Mouse (Mus musculus) liver, postnatal 0 days (tissue): ENCODE measurements around the gene Rnase2a.
"Not testable (repeated sequence)": the region's sequence is repeated elsewhere in the genome, so short reads cannot be mapped to it uniquely, and the experiment has no call there.

Experiments
- CTCF ChIP-seq: sonication (generic); IDR thresholded peaks from 2 replicates; pipeline ENCODE4 v1.5.1; 2016; ENCODE audit warnings: antibody characterized with exemption, low read depth
- EP300 ChIP-seq: IDR thresholded peaks from 2 replicates; pipeline ENCODE4 v1.6.1; 2016; ENCODE audit warnings: antibody characterized with exemption, low read depth, mild to moderate bottlenecking

- not testable (repeated sequence) for TF ChIP-seq CTCF, EP300
Measured at GRCm38 (mm10) chr14:51252206-51252605, 3.7 kb downstream of the Rnase2a start.
